In genomic region chr7:12961511-12962141, GRCm38 (mm10) we compare ENCODE assay signal across 8 mouse cellular contexts. TPM values are rescaled to one million over a fixed set of nuclear protein-coding genes. Genes with fewer than 3 reads are reported as not detected.
DNase-seq lines count a peak whose midpoint lies in the region; ATAC-seq and TF ChIP-seq lines count a peak whose summit lies in the region.

No protein-coding gene starts in this region.

- peak overlapping the region; percentile 54 for H3K4me3 ChIP-seq in embryonic facial prominence, embryonic 13.5 days
- H3K4me3 ChIP-seq in liver, adult 2 months (ENCODE audit: insufficient read depth, low read depth, low read length) = peak overlapping the region; percentile 65
- H3K4me3 ChIP-seq in midbrain, postnatal 0 days (ENCODE audit: low read depth, low read length) = peak overlapping the region; percentile 48

- H3K9ac ChIP-seq in embryonic facial prominence, embryonic 13.5 days = peak overlapping the region; percentile 79
- peak overlapping the region; percentile 63 for H3K9ac ChIP-seq in liver, adult 2 months (ENCODE audit: low read depth, low read length)
- H3K9ac ChIP-seq in midbrain, postnatal 0 days (replicated peaks; ENCODE audit: low read length, poor library complexity, severe bottlenecking) = peak overlapping the region; percentile 70

- H3K4me1 ChIP-seq in embryonic facial prominence, embryonic 13.5 days = peaks cover 7% of the 10 kb centered on the region
- H3K4me1 ChIP-seq in liver, adult 2 months (ENCODE audit: control insufficient read depth, insufficient read depth, low read length) = peaks cover 1% of the 10 kb centered on the region; the same call in 1 of the 2 replicates
- peaks cover 7% of the 10 kb centered on the region for H3K4me1 ChIP-seq in midbrain, postnatal 0 days (ENCODE audit: insufficient read depth, low read length)

- TF ChIP-seq CTCF in liver, adult 2 months (IDR thresholded peaks at IDR 0.05; ENCODE audit: low read depth, low read length) = no peak
- no peak for TF ChIP-seq CTCF in midbrain, postnatal 0 days (IDR thresholded peaks at IDR 0.05)

- peak overlapping the region; percentile 95 for H3K27ac ChIP-seq in embryonic facial prominence, embryonic 13.5 days
- H3K27ac ChIP-seq in liver, adult 2 months (replicated peaks; ENCODE audit: insufficient read depth, low read depth, low read length) = peak overlapping the region; percentile 46
- peak overlapping the region; percentile 76 for H3K27ac ChIP-seq in midbrain, postnatal 0 days (ENCODE audit: low read depth, low read length)

- no peaks in the 10 kb centered on the region for H3K36me3 ChIP-seq in embryonic facial prominence, embryonic 13.5 days
- no peaks in the 10 kb centered on the region for H3K36me3 ChIP-seq in liver, adult 2 months (ENCODE audit: control insufficient read depth, insufficient read depth, low read length)
- H3K36me3 ChIP-seq in midbrain, postnatal 0 days (ENCODE audit: insufficient read depth, low read length) = no peaks in the 10 kb centered on the region
- H3K36me3 ChIP-seq in splenic B cell, adult 2 months (ENCODE audit: control insufficient read depth, insufficient read depth, low read length, poor library complexity, severe bottlenecking) = no peaks in the 10 kb centered on the region

- no peaks in the 10 kb centered on the region for H3K27me3 ChIP-seq in embryonic facial prominence, embryonic 13.5 days
- no peaks in the 10 kb centered on the region for H3K27me3 ChIP-seq in liver, adult 2 months (ENCODE audit: control insufficient read depth, insufficient read depth, low read length)
- H3K27me3 ChIP-seq in midbrain, postnatal 0 days (ENCODE audit: insufficient read depth, low read length) = no peaks in the 10 kb centered on the region
- no peaks in the 10 kb centered on the region for H3K27me3 ChIP-seq in splenic B cell, adult 2 months (ENCODE audit: control insufficient read depth, insufficient read depth, low read length, poor library complexity, severe bottlenecking)

- WGBS in embryonic facial prominence, embryonic 13.5 days = 3% methylated on average over 29 of the region's 29 CpGs
- 4% methylated on average over 29 of the region's 29 CpGs for WGBS in liver, adult 2 months
- 1% methylated on average over 29 of the region's 29 CpGs for WGBS in midbrain, postnatal 0 days

- TF ChIP-seq POLR2A in liver, adult 2 months (IDR thresholded peaks at IDR 0.05; ENCODE audit: extremely low read depth, insufficient read depth, low read length) = 0 out of 2 replicates have a peak, but pooled peaks have one; percentile 33

- peak; percentile 61; the same call in 1 of the 2 replicates for ATAC-seq in embryonic facial prominence, embryonic 13.5 days (ENCODE audit: insufficient number of reproducible peaks, insufficient read depth, low FRiP score, low TSS enrichment, low read depth)
- ATAC-seq in midbrain, postnatal 0 days (ENCODE audit: low FRiP score) = peak; percentile 78

- H3K79me2 ChIP-seq in liver, adult 2 months (ENCODE audit: control insufficient read depth, insufficient read depth, low read length) = 0 out of 2 replicates have a peak, but pooled peaks cover 3% of the 10 kb centered on the region

- DNase-seq in 3T3-L1 (ENCODE audit: low read depth, low spot score) (peak; percentile 90), adipocyte (ENCODE audit: low spot score) (peak; percentile 91)
- DNase-seq in heart, adult 9 months (ENCODE audit: low spot score in 2 of 2) = peak; percentile 53 to 70
- peak; percentile 45 to 49 for DNase-seq in kidney, adult 8-10 months
- DNase-seq in liver, adult 2 months (ENCODE audit: extremely low read depth, low read depth, low spot score) = peak; percentile 83
- DNase-seq in midbrain, postnatal 0 days (ENCODE audit: low spot score) = peak; percentile 93
- DNase-seq in splenic B cell, adult 2 months (ENCODE audit: low read depth, low spot score) = peak; percentile 81

- peak overlapping the region; percentile 64 for H3K4me2 ChIP-seq in embryonic facial prominence, embryonic 13.5 days
- peak overlapping the region; percentile 64 for H3K4me2 ChIP-seq in midbrain, postnatal 0 days (ENCODE audit: low read depth, low read length, poor library complexity, severe bottlenecking)

- H3K9me3 ChIP-seq in embryonic facial prominence, embryonic 13.5 days = no peaks in the 10 kb centered on the region
- no peaks in the 10 kb centered on the region for H3K9me3 ChIP-seq in midbrain, postnatal 0 days (ENCODE audit: low read length)

RNA-seq across cellular contexts. Expression of gene Zfp324, which starts 4.0 kb away (rescaled TPM):
- polyA plus RNA-seq in embryonic facial prominence, embryonic 13.5 days (2015; fragmentation: Nextera tagmentation; extraction: Ambion mirVana) = 14.2 and 15.2 TPM in 2 replicates
- 3.9 and 4.1 TPM in 2 replicates for total RNA-seq in liver, adult 2 months (2014; rRNA removed)
- 3.4 and 5.2 TPM in 2 replicates for polyA plus RNA-seq in liver, adult 2 months (2012; rRNA removed)
- total RNA-seq in midbrain, postnatal 0 days (2014; rRNA removed) = 31.7 and 35.4 TPM in 2 replicates
- 7.7 and 9.0 TPM in 2 replicates for polyA plus RNA-seq in midbrain, postnatal 0 days (2015; fragmentation: Nextera tagmentation; extraction: Ambion mirVana)

RNA-seq across cellular contexts. Expression of gene Zfp446, which starts 16.0 kb away (rescaled TPM):
- polyA plus RNA-seq in embryonic facial prominence, embryonic 13.5 days (2015; fragmentation: Nextera tagmentation; extraction: Ambion mirVana) = 9.4 and 9.8 TPM in 2 replicates
- total RNA-seq in liver, adult 2 months (2014; rRNA removed) = 1.3 and 1.4 TPM in 2 replicates
- polyA plus RNA-seq in liver, adult 2 months (2012; rRNA removed) = 1.9 and 3.6 TPM in 2 replicates
- 11.9 and 13.0 TPM in 2 replicates for total RNA-seq in midbrain, postnatal 0 days (2014; rRNA removed)
- 8.2 and 8.9 TPM in 2 replicates for polyA plus RNA-seq in midbrain, postnatal 0 days (2015; fragmentation: Nextera tagmentation; extraction: Ambion mirVana)

RNA-seq across cellular contexts. Expression of gene Rnf225, which starts 34.4 kb away (rescaled TPM):
- 0.66 and 1.1 TPM in 2 replicates for polyA plus RNA-seq in embryonic facial prominence, embryonic 13.5 days (2015; fragmentation: Nextera tagmentation; extraction: Ambion mirVana)
- total RNA-seq in liver, adult 2 months (2014; rRNA removed) = 0.09 and 0.47 TPM in 2 replicates
- 0.45 and 0.65 TPM in 2 replicates for polyA plus RNA-seq in liver, adult 2 months (2012; rRNA removed)
- 1.9 and 2.7 TPM in 2 replicates for total RNA-seq in midbrain, postnatal 0 days (2014; rRNA removed)
- polyA plus RNA-seq in midbrain, postnatal 0 days (2015; fragmentation: Nextera tagmentation; extraction: Ambion mirVana) = 1.1 and 1.2 TPM in 2 replicates

RNA-seq across cellular contexts. Expression of gene Slc27a5, which starts 36.4 kb away (rescaled TPM):
- 0.11 and 0.47 TPM in 2 replicates for polyA plus RNA-seq in embryonic facial prominence, embryonic 13.5 days (2015; fragmentation: Nextera tagmentation; extraction: Ambion mirVana)
- total RNA-seq in liver, adult 2 months (2014; rRNA removed) = 1,289 and 1,401 TPM in 2 replicates
- 1,497 and 1,713 TPM in 2 replicates for polyA plus RNA-seq in liver, adult 2 months (2012; rRNA removed)
- not detected in 2 replicates for total RNA-seq in midbrain, postnatal 0 days (2014; rRNA removed)
- 0.18 and 0.21 TPM in 2 replicates for polyA plus RNA-seq in midbrain, postnatal 0 days (2015; fragmentation: Nextera tagmentation; extraction: Ambion mirVana)

RNA-seq across cellular contexts. Expression of gene Trim28, which starts 37.3 kb away (rescaled TPM):
- polyA plus RNA-seq in embryonic facial prominence, embryonic 13.5 days (2015; fragmentation: Nextera tagmentation; extraction: Ambion mirVana) = 327 and 337 TPM in 2 replicates
- 67.7 and 69.4 TPM in 2 replicates for total RNA-seq in liver, adult 2 months (2014; rRNA removed)
- polyA plus RNA-seq in liver, adult 2 months (2012; rRNA removed) = 98.0 and 114 TPM in 2 replicates
- total RNA-seq in midbrain, postnatal 0 days (2014; rRNA removed) = 467 and 650 TPM in 2 replicates
- polyA plus RNA-seq in midbrain, postnatal 0 days (2015; fragmentation: Nextera tagmentation; extraction: Ambion mirVana) = 187 and 190 TPM in 2 replicates

Comparison
In these comparisons a context has a peak if more than half of its experiments do, and no peak if none do; other contexts are left out.
1. Peak in every context shown above with its lines: DNase-seq, ATAC-seq, H3K4me3 ChIP-seq and H3K27ac ChIP-seq.